Mouse (Mus musculus) adrenal gland, adult (tissue): ENCODE measurements around the gene Tbc1d20.

Source experiments
- DNase-seq, 2 experiments: peaks; one replicate each; pipeline ENCODE4 v3.0.0; 2022 to 2023; ENCODE audit warnings: low spot score in 1 of 2; ENCODE audit not compliant: inconsistent age in 2 of 2

Tbc1d20 gene

GRCm38 (mm10) chr2:152326157-152326556 lies 32.5 kb downstream of the Tbc1d20 start:
- no peak for DNase-seq

GRCm38 (mm10) chr2:152326654-152327053 lies 33.0 kb downstream of the Tbc1d20 start:
- DNase-seq = peak; percentile 72 to 80

- DNase-seq = no peak
Measured at GRCm38 (mm10) chr2:152327980-152328379, 34.4 kb downstream of the Tbc1d20 start.

DNA sequence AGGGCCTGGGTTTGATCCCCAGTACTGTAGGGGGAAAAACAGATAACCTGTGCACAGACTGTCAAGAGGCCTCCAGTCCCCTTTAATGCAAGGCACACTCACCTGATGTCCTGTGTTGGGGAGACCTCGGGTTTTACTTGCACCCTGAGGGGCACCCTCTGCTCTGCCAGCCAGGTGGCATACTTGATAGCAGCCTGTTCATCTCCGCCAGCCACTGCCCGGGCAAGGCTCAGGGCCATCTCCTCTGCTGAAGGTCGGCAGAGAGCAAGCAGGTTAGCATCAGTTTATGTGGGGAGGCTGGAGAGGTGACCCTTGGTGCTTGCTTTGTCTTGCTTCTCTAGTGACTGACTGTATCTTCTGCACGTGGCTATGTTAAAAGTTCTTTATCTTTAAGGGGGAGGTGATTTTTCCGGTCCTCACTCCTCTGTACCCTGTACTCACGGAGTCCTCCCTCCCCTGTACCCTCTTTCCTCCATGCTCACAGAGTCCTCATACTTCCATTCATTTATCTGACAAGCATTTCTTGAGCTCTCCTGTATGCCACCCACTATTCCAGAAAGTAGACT lies 37.3 kb downstream of the Tbc1d20 start:
- DNase-seq = peak in 1 of 2 experiments; percentile 79

- peak; percentile 94 to 99 for DNase-seq
Measured at GRCm38 (mm10) chr2:152332101-152332825, 38.6 kb downstream of the Tbc1d20 start, which contains the start of gene Rbck1. Rbck1 (minus strand) TSS chr2:152332653.

- DNase-seq = no peak
Measured at GRCm38 (mm10) chr2:152333345-152334006, 39.8 kb downstream of the Tbc1d20 start.

DNA sequence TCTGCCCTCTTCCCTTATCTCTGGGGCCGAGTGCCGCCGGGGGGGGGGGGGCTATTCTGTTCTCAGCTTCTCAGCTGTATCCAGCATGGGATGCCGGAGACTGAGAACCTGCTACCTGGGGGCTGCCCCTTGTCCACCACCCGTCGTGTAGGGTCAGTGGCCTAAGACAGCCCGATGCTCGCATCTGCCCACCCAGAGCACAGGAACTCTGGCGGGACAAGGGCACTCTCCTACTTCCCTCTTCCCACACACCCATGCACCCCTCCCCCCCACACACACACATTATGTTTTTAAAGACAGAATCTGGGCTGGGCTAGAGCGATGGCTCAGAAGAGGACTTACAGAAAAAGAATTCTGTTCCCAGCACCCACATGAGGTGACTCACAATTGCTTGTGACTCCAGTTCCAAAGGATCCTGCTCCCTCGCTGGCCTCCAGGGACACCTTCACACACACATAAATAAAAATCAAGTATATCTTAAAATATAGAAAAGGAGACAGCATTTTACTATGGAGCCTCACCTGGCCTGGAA lies 41.7 kb downstream of the Tbc1d20 start:
- DNase-seq = peak in 1 of 2 experiments; percentile 43

- DNase-seq = peak in 1 of 2 experiments; percentile 78
Measured at GRCm38 (mm10) chr2:152336856-152337255, 43.2 kb downstream of the Tbc1d20 start.

GRCm38 (mm10) chr2:152337591-152338212 lies 44.1 kb downstream of the Tbc1d20 start:
- DNase-seq = no peak

DNA sequence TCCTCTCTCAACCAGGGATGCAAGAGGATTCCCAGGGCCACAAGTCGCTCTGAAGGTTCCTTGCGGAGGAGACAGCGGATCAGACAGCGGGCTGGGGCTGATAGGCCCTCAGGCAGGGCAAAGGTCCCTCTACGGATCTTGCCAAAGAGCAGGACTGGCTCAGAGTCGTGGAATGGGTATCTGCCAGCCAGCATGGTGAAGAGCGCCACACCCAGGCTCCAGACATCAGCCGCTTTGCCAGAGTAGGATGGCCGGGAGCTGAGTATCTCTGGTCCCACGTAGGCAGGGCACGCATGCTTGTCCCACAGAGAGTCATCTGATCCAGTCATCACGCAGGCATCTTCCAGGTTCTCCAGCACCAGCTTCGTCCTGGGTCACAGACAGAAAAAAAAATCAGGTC lies 44.7 kb downstream of the Tbc1d20 start:
- peak in 1 of 2 experiments; percentile 39 for DNase-seq

- no peak for DNase-seq
Measured at GRCm38 (mm10) chr2:152339631-152340179, 46.1 kb downstream of the Tbc1d20 start.

GRCm38 (mm10) chr2:152343329-152344213 lies 49.9 kb downstream of the Tbc1d20 start, which contains the start of gene Trib3:
Trib3 (minus strand) TSS chr2:152344032.
- peak; percentile 87 to 93 for DNase-seq

GRCm38 (mm10) chr2:152344361-152344760 lies 50.7 kb downstream of the Tbc1d20 start:
- DNase-seq = no peak

- DNase-seq = no peak
Measured at GRCm38 (mm10) chr2:152344909-152345308, 51.3 kb downstream of the Tbc1d20 start.

DNA sequence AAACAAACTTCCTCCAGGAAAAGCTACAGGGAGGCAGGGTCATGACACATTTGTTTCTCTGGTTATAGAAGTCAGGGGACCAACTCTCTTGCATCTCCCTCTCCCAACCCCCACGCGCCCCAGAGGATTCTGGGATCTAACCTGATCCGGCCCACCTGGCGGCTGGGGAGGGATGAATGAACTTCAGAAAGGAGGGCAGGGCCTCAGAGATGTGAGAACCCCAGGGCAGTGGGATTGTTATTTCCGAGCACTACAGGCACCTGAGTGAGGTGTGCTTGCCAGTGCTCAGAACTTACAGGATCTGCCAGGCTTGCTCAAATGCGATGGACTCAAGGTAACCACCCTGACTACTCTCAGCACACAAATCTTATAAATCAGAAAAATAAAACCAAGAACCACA lies 51.8 kb downstream of the Tbc1d20 start:
- DNase-seq = no peak

GRCm38 (mm10) chr2:152346776-152347465 lies 53.3 kb downstream of the Tbc1d20 start:
- no peak for DNase-seq

DNA sequence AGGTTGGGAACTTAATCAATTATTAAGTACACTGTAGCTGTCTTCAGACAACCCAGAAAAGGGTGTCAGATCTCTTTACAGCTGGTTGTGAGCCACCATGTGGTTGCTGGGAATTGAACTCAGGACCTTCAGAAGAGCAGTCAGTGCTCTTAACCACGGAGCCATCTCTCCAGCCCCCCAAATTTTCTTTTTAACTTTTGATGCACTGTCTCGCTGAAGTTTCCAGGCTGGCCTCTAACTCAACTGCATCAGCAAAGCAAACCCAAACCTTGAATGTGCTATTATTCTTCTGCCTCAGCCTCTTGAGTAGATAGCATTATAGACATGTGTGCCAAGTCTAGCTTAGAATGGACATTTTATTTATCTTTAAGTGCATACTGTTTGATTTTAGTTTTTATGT lies 54.1 kb downstream of the Tbc1d20 start:
- no peak for DNase-seq

DNA sequence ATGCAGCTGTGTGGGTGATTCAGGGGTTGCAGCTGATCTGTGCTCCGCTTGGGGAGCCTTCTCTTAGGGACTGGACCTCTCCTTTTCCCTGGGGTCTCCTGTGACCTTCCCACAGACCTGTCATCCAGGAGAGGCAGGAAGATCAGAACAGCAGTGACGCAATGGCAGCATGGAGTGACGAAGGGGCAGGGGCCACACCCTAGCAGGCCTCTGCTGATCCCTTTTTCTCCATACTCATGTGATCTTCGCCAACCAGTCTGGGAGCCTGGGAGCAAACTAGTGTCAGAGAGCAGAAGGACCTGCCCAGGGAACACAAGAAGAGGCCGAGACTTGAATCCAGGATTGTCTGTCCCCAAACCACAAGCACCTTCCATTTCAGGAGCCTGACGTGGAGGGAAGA lies 55.6 kb downstream of the Tbc1d20 start:
- no peak for DNase-seq

- DNase-seq = peak; percentile 68 to 91
Measured at GRCm38 (mm10) chr2:152349842-152350540, 56.4 kb downstream of the Tbc1d20 start.
